Mouse (Mus musculus): ENCODE measurements around the gene Dph3. TPM values are rescaled to one million over a fixed set of nuclear protein-coding genes. Genes with fewer than 3 reads are reported as not detected.

The Dph3 gene
- total RNA-seq, 2 experiments from 2014 or later = 119 to 128 TPM

DNA sequence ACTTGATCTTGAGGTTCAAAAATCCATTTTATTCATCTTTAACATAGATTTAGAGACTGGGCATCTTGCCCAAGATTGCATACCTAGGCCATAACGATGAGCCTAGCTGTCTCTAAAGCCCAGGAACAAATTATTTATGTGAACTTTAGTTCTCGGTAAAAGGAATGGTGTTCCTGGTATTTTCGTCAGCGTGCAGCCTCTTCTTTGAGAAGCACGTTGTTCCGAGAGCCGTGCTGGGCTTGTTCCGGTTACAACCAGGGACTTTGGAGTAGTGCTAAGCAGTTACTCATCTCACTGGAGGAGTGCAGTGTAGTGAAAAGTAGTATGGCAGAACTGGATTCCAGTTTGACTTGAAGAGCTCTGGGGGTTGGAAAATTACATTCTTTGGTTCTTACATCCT is 697 bp upstream of the Dph3 start:
- no peak for DNase-seq (ENCODE audit: low spot score)

DNA sequence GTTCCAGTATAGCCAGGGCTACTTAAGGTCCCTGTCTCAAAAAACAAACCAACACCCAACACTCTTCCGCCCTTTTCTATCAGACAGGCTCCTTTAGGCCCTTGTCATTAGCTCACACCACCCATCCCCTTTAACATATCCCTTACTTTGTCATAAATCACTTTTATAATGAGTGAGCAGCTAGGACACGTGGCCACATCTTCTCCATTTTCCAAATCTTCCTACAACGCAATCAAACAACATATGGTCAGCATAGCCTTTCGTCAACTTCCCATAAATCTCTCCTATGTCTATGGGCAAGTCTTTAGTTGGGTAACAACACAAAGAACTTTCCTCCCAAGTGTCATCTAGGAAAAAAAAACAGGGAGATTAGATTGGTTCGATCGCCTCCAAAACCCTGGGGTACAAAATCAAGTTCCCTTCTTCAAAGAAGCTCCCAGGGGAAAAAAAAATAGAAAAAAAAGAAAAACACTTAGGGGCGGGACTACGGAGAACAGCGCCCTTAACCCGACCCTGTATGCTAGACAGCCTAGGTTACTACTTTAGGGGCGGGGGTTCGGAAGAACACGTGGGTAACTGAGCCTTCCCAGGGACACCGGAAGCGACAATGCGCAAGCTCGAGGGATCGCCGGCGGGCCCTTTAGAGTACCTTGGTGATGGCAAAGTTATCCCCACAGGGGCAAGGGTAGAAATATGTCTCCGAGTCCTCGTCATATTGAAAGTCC is 606 bp downstream of the Dph3 start, which contains the start of gene Oxnad1:
TSS of gene Oxnad1 (plus strand) at position 614 of the 725 bp plus-strand sequence.
- no peak for DNase-seq (ENCODE audit: low spot score)

DNA sequence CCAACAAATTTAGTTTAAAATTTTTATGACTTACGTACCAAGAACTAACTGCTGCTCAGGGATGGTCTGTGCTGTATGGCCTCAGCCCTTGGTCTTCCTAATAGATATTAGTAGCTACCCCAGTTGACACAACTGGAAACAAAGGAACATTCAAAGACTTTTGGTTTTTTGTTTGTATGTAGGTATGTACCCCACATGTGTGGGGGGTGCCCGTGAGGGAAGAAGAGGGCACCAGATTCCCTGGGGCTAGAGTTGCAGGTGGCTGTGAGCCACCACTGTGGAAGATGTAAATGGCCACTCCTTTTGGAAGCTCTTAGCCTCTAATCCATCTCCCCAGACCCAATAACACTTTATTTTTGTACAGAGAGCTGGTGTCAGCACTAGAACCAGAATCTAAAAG is 2.1 kb downstream of the Dph3 start:
- no peak for DNase-seq (ENCODE audit: low spot score)

DNA sequence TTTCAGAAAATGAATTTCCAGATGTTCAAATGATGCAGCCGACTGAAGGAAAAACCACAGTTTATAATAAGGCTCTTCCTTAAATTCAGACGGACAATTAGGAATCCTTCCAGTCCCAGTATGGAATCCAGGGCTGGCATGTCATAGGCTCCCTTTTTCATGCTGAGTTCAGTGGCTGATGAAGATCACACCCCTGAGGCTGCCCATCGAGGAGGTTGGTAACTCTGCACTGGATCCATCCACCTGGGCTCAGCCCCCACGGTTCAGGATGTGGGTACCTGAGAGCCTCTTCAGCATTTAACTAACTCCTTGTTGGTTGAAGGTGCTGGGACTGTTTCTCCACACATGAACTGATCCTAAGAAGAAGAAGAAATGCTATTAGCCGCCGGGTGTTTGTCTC is 2.6 kb downstream of the Dph3 start:
- no peak for DNase-seq (ENCODE audit: low spot score)

DNA sequence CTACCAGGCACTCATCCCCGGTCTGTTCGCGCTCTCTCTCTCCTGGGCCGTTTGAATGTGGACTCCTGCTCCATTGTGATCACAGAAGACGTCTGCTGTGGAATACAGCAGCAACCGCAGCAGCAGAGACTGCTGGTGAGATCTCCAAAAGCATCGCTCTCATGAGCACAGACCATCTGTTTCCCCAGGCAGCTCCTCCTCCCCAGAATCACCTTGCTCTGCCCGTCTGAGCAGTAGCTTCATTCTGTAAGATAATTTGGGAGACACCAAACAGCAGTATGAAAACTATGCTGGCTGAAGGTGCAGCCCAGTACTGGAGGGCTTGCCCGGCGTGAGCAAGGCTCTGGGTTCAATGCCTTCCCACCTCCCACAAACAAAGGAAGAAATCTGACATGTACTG is 4.5 kb downstream of the Dph3 start:
- DNase-seq (ENCODE audit: low spot score) = no peak

DNA sequence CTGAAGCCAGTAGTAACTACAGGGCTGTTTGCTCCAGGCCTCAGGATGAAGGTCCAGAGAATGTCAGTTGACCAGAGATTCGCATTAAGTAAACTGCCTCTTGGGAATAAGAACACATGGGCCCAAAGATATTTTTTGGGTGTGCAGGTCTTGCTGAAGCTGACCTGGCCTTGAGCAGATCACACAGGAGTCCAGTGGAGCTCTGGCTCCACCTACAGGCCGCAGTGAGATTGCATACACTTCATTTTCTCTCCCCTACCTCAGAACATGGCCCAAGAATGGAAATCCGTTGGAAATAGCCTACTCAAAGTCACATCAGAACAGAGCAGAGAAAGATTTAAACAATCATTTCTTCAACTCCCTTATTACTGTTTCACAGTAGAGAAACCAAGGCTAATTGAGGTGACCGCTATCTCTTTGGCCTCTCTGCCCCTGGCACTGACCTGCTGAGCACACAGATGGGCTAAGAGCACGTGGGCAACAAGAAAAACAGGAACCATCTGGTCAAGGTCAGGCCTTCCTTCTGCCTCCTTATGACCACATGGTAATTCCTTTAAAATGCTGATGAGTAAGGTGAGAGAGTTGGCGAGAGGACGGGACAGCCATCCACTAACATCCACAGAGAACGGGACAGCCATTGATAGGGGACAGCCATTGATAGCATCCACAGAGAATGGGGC is 8.5 kb downstream of the Dph3 start:
- DNase-seq (ENCODE audit: low spot score) = peak; percentile 72

DNA sequence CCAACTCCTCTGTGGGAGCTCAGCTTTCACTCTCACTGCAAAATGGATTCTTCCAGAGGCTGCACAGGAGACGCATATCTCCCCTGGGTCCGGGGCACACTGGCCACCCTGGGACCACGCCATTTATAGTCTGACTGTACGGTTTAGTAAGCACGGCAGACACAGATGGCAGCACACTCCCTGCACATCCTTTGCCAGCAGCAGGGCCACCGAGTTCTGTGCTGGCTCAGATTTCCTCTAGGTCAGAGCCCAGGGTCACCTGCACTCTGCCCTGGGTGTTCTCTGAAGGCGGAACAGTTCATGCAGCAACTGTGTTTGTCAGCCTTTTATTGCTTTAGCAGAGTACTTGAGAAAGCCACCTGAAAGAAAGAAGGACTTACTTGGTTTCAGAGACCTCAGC is 11.6 kb downstream of the Dph3 start:
- DNase-seq (ENCODE audit: low spot score) = peak; percentile 67

DNA sequence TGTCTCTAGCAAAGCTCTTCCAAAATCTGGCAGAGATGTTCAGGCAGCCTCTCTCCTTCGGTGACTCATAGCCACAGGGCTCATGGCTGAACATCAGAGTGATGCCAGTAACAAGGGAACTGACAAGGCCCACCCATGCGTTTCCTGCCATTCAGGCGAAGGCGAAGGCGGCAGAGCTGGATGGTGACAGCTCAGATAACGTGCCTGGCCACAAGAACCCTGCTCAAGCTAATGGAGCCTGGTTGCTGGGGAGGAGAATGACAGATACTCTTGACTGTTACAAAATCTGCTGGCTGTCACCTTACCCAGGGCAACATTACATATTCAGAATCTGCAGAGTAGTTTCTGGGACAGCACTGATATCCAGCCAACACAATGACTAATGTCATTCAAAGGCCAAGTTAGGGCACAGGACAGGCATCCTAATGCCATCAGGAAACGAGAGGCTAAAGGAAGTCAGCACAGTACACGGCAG is 12.3 kb downstream of the Dph3 start:
- peak; percentile 47 for DNase-seq (ENCODE audit: low spot score)

DNA sequence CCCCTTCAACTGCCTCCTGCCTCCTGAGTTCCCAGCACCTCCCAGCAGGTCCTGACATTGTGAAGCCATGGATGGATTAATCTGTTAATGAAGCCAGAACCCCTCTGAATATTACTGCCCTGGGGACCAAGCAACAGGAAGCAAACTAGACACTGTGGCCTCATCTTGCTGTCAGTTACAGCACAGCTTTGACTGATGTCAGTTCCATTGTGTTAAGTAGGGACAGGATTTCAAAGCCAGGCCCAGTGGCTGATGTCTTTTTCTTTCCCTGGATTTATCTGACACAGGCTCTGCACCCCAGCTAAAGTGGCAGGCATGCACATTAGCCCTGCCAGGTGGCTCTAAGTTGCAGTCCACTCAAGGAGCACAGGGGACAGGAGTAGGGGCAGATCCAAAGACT is 12.7 kb downstream of the Dph3 start:
- no peak for DNase-seq (ENCODE audit: low spot score)

DNA sequence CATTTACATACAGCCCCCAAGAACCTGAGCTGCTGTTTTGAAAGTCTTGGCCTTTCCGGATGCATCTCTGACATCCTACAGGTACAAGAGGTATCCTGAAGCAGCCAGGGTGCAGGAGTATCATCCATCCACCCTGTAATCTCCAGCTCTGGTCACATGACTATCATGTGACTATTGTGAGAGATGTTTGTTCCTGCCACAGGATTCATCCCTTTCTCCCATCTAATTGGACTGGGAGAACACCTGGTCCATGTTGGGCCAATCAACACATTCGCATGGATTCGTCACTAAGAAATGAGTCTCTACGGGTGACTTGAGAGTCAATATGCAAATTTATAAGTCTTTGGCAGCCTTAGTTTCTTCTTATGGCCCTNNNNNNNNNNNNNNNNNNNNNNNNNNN is 24.1 kb downstream of the Dph3 start:
- no peak for DNase-seq (ENCODE audit: low spot score)

DNA sequence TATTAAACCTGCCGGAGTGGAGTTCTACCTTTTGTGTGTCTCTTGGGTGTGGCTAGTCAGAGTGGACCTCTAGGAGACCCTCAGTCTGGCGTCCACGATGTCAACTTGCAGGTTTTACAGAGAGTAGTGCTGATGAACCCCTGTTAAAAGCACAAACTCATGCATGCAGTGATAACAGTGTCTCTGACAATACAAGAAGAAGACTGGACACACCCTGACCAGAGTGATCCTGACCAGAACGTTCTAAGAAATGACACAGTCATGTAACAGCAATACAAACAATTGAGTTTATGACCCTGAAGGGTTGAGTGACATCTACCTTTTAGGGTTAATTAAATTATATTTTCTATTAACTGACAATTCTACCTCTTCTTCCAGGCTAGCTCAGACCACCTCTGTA is 27.9 kb downstream of the Dph3 start:
- DNase-seq (ENCODE audit: low spot score) = no peak

DNA sequence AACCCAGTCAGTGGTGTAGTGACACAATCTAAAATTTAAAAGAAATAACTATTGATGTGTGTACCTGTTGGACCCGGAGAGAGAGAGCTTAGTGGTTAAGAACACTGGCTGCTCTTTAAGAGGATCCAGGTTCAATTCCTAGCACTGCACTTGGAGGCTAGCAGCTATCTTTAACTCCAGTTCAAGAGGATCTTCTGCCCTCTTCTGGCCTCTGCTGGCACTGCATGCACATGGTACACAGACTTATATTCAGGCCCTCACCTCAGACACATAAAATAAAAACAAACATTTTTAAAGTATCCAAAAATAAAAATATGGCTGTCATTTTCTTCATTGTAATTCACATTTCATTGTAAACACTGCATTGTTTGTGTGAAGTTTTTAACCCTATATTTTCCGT is 28.9 kb downstream of the Dph3 start:
- DNase-seq (ENCODE audit: low spot score) = no peak

DNA sequence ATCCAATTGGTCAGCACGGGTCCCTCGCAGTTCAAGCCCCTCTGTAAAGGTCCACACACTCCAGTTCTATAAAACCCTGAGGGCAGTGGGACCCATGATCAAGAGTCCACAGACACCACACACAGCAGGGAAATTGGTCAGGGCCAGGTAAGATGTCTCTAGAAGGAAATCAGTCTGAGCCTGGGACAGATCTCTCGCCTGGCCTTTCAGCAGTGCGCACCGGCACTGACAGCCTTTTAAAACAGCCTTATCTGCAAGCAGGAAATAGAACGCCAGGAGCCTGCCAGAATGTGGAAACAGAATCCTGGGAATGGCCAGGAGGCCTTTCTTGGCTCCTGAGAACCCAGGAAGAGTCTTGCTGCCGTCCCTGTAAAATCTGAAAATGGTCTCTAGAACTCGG is 29.7 kb downstream of the Dph3 start:
- DNase-seq (ENCODE audit: low spot score) = no peak

DNA sequence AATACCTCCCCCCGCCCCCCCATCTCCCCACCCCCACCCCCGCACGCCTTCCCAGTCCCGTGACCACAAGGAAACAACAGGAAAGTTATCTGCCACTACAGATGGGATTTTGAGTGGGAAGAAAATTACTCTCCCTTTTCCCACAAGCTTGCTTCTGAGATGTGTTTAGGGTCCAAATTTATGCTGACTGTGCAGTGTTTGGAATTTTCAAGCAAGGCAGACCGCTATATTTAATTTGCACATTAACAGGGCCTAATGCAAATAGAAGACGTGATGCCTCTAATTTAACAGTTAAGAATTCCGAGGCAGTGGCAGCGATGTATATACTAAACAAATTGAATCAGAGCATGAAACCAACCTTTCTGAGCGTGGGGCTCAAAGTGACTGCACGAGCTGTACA is 30.7 kb downstream of the Dph3 start:
- no peak for DNase-seq (ENCODE audit: low spot score)

DNA sequence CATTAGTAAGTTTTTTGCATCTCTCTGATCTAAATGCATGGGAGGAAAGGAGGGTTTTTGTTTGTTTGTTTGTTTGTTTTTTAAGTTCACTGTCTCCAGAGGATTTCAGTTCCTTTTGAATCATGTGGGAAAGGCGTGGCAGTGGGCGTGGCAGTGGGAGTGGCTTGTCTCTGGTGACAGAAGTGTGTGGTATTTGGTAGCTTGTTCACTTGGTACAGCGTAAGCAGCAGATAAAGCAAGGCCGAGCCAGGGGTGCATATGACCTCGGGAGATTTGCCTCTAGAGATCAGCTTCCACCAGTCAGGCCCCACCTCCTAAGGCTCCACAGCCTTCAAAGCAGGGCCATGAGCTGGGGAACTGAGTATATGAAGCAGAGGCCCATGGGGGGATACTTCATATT is 31.6 kb downstream of the Dph3 start:
- DNase-seq (ENCODE audit: low spot score) = no peak

DNA sequence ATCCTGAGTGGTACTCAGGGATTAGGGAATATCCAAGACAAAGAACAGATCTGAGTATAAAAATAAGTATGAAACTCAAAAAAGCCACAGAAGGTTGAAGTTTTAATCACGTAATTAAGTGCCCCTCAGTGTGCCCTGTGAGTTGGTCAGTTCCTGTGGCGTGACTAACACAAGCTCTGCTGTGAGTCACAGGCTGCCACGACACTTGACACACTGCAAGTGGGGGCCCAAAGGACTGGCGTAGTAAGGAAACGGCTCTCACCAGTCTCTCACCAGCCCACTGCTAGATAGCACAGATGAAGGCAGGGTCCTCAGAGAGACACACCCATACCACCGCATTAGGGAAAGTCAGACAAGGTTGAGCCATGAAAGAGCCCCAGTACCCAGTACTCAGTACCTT is 35.4 kb downstream of the Dph3 start:
- DNase-seq (ENCODE audit: low spot score) = no peak

DNA sequence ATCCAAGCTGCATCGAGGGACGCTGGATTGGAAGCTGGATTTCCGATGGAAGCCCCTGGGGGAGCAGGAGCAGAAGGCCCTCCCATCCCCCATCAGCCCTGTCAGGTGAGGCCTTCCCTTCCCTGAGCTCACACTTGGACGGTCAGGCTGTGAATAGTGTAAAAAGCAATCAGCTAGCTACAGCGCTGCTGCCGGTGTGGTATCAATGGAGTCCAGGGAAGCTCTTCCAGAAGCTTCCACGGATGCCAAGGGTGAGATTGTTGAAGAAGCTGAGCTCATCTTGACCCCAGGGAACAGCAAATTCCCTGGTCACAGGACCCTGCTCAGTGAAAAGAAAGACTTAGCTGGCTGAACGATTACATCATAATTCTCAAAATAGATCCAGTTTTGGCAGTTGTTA is 39.2 kb downstream of the Dph3 start:
- DNase-seq (ENCODE audit: low spot score) = no peak

DNA sequence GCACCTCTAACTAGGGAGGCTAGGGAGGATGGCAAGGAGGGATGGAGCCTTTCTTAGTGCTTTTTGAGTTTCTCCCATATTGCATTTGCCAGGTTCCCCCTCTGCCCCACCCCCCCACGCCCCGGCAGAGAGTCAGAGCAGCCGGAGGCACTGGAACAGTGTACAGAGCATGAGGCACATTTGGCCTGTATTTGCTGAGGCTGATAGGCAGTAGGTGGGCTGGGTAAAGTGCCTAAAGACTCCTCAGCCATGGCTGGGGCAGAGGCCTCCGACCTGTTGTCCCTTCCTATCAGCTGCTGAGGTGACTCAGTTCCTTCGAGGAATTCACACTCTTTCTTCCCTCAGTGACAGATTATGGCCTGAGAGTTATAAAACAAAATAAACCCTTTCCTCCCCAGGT is 43.4 kb downstream of the Dph3 start:
- no peak for DNase-seq (ENCODE audit: low spot score)

DNA sequence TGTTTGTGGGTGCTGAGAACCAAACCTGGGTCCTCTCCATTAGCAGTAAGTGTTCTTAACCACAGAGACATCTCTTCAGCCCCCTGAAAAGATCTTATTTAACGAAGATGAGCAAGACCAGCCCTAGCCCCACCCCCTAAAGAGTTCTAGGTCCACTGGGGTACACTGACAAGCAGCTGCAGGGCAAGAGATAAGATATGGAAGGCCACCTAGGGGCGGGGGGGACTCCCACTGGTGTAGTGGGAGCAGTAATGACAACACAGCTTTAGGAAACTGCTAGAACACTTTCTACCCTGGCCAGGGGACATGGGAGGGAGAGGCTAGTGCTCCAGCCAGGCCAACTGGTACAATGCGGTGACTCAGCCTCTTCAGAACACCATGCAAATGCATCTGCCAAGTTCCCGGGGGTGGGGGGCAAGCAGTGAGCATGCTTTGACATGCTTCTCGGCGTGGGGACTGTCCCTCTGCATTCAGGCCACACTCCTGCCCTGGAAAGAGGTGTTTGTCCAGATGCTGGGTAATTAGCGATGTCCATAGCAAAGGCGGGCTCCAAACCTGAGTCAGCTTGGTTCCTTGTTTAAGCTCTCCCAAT is 47.8 kb downstream of the Dph3 start:
- no peak for DNase-seq (ENCODE audit: low spot score)

DNA sequence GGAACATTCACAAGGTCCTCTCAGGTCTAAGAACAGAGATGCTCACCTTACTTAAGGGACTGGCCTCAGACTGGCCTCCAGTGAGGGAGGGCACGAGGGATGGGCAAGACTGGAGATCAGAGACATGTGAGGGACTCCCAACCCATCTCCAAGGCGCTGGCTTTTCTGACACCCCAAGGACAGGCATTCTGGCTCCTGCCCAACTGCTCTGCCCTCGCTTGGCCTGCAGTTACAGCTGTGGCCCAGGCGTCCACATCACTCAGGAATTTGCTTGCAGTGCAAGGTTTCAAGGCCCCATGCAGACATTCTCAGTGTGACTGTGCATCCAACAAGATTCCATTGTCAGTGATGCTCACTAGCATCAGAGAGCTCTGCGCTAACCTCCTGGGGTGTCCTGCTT is 49.0 kb downstream of the Dph3 start:
- no peak for DNase-seq (ENCODE audit: low spot score)

DNA sequence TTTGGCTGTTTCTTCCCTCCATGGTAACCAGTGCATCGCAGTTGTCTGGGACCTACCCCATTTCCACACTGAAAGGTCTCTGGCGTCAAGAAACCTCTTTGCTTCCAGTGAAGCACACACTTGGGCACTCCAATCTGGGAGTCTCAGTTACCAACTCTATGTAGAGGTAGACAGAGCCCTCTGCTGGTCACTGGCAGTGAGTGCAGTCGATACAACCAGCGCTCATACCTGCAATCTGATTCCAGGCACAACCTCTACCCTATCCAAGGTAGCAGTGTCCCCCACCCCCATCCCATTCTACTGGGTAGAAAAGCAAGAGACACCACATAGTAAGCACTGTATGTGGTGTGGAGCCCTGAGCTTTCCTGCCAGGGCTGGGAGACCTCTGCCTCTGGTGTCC is 53.0 kb downstream of the Dph3 start:
- peak; percentile 78 for DNase-seq (ENCODE audit: low spot score)
